Mouse (Mus musculus) fibroblast of lung, adult 2 months (primary cell): ENCODE data around the gene Srgn.
A peak's percentile ranks its signal among the peaks of the same experiment; 100 is the strongest.
"Not testable (repeated sequence)": the region's sequence is repeated elsewhere in the genome, so short reads cannot be mapped to it uniquely, and the experiment has no call there.

ENCODE experiments used
- DNase-seq: peaks from one replicate; pipeline ENCODE4 v3.0.0-alpha.2; 2011; ENCODE audit warnings: low read depth

Srgn gene

DNA sequence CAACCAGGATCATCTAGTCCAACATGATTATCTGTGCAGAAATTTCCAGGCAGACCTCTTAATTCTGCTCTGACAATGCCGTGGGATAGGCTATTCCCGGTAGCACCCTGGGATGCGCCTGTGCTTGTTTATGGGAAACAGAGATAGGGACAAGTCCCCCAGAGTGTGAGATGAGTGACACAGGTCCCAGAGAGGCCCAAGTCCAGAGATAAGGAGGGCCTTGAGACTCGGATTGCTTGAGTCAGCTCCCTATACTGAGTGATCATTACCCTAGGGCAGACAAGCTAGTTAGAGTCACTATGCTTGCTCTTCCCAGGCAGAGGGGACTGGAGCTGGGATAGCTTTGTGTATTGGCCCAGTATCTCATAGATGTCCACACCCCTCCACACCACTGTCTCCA is 5.5 kb downstream of the Srgn start:
- DNase-seq: no peak

DNA sequence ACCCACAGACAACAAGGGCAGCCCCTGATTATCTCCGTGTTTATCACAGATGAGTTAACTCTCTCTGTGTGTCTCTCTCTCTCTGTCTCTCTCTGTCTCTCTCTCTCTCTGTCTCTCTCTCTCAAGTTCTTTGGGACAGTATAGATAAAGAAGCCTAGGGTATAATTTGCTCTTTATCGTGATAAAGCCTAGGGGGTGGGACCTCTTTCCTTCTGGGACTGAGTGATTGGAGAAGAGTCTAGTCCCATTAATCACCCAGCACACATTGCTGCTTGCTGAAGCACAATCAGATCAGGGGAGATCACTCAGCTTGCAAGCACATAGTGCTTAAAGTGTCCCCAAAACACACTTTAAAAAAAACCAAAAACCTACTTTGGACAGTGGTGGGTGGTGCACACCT is 6.3 kb downstream of the Srgn start:
- no peak for DNase-seq

- no peak for DNase-seq
Measured at GRCm38 (mm10) chr10:62517511-62517910, 9.7 kb downstream of the Srgn start.

DNA sequence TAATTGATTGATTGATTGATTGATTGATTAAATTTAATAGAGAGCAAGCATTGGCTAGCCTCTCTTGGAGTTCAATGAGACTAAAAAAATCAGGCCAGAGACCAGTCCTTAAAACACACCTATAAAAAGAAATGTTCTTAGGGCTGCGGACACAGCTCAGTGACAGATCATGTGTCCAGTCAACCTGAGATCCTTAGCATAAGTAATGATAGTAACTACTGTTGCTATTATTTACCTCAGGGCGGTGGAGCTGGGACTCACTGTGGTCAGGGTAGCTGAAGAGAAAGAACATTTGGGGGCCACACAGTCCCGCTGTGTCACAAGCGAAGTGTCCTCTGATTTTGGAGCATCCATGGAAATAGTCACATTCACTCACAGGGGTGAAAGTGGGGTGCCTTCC is 14.4 kb downstream of the Srgn start:
- no peak for DNase-seq

DNA sequence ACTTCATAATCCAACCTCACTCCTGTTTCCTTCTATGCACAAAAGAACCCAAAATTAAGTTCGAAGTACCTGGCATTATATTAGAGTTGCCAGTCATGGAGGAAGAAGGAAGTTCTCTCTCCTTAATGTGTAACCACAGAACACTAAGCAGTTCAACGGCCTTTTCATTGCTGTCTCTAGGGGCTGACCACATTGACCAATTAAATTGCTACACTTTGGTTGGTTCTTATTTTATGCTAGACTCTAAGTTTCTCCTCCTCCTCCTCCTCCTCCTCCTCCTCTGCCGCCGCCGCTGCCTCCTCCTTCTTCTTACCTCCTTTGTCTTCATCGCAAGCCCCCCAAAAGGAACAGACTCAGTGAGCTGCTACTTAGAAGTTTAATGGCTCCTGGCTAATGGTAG is 15.7 kb downstream of the Srgn start:
- no peak for DNase-seq

- no peak for DNase-seq
Measured at GRCm38 (mm10) chr10:62509032-62509656, 18.1 kb downstream of the Srgn start.

- DNase-seq: no peak
Measured at GRCm38 (mm10) chr10:62508459-62508858, 18.8 kb downstream of the Srgn start.

GRCm38 (mm10) chr10:62507591-62508308 is 19.5 kb downstream of the Srgn start:
- no peak for DNase-seq

DNA sequence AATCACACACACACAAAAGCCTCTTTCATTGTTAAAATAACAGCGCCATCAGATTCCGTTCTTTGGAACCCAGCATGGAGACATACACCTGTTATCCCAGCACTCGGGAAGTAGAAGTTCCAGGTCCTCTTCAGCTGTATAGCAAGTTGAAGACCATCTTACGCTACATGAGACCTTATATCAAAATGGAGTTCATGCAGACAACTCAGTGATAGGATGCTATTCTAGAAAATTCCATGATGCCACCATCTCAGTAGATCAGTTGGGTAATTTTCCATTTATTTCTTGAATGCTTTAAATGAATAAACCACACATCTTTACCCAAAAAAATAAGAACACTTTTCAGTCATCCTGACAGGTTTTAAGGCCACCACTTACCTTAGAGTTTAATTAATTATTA is 20.2 kb downstream of the Srgn start:
- DNase-seq: no peak

DNA sequence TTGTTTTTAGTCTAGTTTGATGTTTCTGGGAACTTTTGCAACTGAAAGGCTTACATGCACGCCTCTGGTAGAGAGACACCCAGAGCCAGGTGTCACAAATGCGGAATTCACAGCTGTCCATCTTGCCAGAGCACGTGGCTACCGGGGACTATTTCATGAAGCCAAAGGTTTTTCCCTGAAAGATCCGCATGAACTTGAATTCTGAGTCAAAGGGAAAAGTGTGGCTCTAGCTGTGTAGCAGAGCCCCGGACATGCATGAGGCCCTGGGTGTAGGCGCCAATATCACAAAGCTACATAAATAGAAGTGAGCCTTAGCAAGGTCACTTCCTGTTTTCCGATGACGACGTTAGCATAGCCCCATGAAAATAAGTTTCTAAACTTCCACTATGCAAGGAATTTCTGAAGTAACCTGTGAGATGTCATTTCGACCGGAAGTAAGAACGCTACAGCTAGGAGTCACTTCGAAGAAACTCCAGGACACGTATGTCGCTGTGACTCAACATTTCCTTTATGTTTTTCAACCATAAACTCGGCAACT is 21.2 kb downstream of the Srgn start:
- DNase-seq: no peak

DNA sequence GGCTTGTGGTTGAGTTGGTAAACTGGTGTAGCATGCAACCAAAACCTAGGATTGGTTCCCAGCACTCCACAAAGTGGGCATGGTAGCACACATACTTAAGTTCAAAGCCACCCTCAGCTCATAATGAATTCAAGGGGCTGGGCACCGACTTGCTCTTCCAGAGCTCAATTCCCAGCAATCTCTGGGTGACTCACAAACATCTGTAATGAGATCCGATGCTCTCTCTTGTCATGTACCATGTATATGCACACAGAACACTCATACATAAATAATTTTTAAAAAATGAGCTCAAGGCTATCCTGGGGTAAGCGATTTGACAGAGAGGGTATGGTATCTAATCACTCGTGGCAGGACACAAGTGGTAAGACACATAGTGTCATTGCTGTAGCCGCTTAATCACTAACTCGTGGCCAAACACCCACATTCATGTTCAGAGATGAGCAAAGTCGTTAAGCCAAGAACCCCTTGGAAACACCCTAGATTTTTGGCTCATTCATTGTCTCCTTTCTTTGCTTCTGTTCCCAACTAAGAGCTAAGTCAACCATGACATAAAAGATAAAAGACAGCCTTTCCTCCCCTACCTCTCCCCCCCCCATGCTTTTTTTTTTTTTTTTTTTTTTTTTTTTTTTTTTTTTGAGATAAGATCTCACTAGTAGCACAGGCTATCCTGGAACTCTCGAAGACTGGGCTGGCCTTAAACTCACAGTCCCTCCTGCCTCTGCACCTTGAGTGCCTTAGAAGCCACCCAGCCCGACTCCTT is 21.8 kb downstream of the Srgn start:
- no peak for DNase-seq

- DNase-seq: no peak
Measured at GRCm38 (mm10) chr10:62503836-62504628, 23.2 kb downstream of the Srgn start.

DNA sequence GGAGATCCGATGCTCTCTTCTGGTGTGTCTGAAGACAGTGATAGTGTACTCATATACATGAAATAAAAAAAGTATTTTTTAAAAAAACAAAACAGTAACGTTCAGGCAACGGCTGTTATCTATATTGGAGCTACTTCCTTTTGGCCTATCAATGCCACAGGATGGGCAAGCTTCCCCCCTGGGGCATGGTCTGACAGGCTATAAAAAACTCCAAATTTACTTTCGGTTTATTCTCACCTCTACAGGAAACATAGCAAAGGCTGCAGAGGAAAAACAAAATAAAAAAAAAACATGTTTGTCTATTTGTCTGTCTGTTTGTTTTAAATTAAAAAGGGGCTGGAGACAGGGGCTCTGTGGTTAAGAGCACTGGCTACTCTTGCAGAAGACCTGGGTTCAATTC is 23.9 kb downstream of the Srgn start:
- no peak for DNase-seq

- DNase-seq: no peak
Measured at GRCm38 (mm10) chr10:62501951-62502350, 25.3 kb downstream of the Srgn start.

- no peak for DNase-seq
Measured at GRCm38 (mm10) chr10:62500916-62501615, 26.2 kb downstream of the Srgn start.

DNA sequence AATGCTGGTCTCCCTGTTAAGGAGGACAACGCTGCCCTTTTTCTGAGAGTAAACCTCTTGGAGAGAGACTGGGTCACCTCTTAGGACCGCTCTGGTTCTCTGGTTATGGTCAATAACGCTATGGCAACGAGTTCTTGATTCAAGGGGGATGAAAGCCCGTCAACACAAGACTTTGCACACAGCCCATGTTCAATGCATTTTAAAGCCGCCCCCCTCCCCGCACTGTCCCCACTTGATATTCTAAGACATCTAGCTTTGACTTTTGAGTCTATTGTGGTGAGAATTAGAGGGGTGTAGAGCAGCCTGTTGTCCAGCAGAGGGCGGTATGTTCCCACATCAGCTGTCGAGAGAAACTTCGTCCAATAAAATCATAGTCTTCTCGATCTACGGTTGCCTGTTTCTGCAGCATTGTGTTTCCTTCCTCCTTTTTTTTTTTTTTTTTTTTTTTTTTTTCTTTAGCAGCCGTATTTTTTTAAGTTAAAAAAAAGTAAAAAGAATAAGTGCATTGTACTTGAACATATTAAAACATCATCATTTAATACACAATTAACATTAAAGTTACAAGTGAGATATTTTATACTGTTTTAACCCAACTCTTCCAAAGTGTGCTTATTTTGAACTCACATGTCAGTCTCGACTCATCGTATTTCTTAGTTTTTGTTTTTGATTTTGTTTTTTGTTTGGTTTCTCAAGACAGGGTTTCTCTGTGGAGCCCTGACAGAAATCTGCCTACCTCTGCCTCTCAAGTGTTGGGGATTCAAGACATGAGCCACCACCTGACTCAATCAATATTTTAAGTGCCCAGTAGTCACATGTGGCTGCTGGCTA is 26.9 kb downstream of the Srgn start:
- no peak for DNase-seq

GRCm38 (mm10) chr10:62491681-62492080 is 35.6 kb downstream of the Srgn start:
- not testable (repeated sequence) for DNase-seq

GRCm38 (mm10) chr10:62488266-62488665 is 39.0 kb downstream of the Srgn start:
- peak; percentile 60 for DNase-seq

DNA sequence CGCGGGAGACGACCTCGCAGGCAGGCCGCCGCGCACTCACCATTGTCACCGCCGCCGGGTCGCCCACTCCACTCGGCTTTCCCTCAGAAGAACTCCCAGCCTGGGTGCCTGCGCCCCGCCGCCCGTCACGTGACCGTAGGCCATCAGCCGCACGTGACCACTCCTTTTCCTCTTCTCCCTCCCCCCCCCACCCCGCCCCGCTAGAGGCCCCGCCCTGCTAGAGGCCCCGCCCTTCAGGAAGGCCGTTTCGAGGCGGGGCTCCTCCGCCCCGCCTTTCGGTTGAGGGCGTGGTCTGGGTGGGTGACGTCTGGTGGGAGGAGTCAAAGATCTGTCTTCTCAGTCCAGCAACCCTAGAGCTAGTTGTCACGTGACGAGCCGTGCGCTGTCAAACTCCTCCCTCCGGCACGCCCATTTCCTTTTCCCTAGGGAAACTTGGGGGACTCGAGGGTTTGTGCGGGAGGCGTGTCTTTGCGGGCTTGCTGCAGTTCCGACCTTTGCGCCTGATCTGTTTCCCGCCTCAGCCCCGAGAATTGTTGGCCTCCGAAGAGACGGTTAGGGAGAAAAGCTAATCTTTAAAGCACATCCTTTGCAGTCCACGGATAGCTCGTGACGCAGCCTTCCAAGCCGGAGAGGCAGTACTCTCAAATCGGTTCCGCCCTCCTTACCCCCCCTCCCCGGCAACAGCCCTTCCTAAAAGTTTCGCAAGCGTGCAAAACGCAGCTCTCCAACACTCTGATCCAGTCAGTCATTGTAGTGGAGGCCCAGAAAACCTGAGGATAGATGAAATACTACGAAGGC is 40.4 kb downstream of the Srgn start, which contains the start of gene Vps26a:
Gene Vps26a (minus strand): TSS at position 188 of the 798 bp plus-strand sequence.
- DNase-seq: peak; percentile 99
